Mouse (Mus musculus) retina, postnatal 1 day (tissue): ENCODE results near the gene Shc2.

Experiments
- DNase-seq: peaks from one replicate; pipeline ENCODE4 v3.0.0-alpha.2; 2012

Gene Shc2

DNA sequence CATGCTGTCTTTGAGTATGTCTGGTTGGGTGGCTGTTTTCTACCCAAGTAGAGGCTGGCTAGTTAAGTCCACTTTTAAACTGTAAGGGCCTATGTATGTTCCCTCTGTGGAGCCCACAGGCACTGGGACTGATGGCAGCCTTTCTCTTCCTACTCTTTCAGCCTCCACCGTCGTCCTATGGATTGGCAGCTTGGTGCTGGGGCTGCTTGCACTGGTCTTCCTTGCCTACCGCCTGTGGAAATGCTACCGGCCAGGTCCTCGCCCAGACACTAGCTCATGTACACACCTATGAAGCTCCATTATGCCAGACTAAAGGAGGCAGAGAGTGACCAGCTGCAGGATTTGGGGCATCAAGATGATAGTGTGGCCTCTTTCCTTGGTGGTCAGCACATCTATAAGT, 30.4 kb upstream of the Shc2 start:
- DNase-seq, result no peak

- no peak for DNase-seq
Observed at GRCm38 (mm10) chr10:79666493-79666892, 28.8 kb upstream of the Shc2 start.

DNA sequence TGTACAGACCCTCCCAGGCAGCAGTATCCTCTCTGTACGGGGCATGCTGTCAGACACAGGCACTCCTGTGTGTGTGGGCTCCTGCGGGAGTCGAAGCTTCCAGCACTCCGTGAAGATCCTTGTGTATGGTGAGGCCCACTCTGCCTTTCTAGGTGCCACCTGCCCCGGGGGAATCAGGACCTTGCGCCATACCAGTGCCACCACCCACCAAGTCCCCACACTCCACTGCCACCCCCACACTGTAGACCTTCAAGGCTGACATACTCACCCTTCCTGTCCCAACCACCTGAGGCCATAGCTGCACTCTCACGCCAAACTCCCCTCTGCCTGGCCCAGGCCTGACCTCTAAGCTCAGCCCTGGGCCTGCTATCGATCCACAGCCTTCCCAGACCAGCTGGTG, 27.3 kb upstream of the Shc2 start:
- DNase-seq, result no peak

DNA sequence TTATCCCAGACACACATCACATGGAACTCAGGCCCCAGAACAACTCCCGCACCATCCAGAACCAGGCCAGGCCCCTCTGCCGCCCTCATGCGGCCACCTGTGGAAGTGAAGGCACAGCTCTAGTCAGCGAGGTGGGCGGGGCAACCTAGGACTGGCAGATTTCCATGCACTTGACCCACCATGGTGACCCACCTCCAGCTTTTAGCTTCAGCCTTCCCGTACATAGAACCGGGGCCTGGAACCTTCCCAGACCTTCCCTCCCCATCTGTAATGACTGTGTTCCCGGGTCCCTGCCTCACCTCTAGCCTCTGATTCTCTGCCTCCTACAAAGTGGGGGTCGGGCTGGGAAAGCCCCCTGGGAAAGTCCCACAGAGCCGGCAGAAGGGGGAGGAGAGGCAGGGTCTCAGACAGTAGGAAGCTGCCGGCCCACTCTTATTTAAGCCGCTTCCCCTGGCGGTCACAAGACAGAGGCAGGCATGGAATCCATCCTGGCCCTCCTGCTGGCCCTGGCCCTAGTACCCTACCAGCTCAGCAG, 26.5 kb upstream of the Shc2 start, which contains the start of gene Madcam1:
Gene Madcam1 (plus strand): TSS at position 429 of the 535 bp plus-strand sequence.
- DNase-seq, result peak; percentile 80

DNA sequence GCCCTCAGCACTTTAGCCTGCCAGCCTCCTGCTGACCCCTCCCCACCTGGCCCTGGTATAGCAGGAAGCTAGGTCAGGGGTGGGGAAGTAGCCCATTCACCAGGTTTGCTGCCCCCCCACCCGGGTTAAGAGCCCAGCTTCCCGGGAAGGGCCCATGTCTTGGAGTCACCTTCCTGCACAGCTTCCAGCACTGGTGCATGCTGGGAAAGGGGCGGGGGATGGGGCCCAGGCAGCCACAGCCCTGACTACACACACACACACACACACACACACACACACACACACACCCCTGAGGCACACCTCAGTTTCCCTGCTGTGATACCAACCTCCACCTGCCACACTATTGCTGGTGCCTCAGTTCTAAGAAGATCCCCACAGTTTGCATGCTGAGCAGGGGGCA, 24.1 kb upstream of the Shc2 start:
- no peak for DNase-seq

GRCm38 (mm10) chr10:79660298-79660697, 22.6 kb upstream of the Shc2 start:
- DNase-seq, result peak; percentile 38

- DNase-seq, result no peak
Observed at GRCm38 (mm10) chr10:79658829-79659228, 21.1 kb upstream of the Shc2 start.

DNA sequence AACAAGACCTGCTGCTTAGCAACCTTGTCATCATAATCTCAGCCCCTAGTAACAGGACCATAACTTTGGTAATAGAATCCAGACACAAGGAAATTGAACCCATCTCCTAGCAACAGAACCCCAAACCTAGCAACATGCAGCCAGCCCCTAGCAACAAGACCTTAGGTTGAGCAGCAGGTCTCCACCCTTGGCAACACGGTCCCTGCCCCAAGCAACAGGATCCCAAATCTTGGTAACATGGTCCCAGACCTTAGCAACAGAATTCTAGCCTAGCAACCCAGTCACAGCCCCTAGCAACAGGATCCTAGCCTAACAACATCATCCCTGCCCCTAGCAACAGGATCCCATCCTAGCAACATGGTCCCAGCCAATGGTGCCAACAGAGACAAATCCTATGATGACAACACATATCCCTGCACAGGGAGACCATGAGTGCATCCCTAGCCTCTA, 17.3 kb upstream of the Shc2 start:
- DNase-seq, result peak; percentile 46

GRCm38 (mm10) chr10:79652789-79653188, 15.1 kb upstream of the Shc2 start:
- DNase-seq, result no peak

DNA sequence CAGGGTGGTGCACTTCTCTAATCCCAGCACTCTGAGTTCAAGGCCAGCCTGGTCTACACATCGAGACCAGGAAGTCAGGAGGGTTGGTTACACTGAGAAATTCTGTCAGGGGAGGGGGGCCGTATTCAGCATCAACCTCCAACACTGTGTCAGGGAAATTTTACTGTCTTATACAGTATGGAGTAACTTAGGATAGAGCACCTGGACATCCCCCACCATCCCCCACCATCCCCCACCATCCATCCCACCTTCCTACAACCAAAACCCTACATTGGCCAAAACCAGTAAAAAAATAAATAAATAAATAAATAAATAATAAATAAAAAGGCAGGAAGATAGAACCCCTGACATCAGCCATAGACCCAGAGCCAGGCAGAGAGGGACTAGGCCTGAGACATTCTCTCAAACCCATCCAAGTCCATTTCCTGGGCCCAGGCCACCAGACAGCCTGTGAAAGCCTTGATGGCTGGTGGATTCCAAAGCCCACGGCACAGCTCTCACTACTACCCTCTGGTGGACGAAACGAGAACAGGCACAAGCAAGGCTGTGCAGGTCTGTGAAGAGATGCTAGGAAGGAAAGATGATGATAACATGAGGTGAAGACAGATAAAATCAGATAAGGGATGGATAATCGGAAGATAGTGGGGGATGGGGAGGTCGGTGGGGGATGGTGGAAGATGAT, 11.5 kb upstream of the Shc2 start:
- peak; percentile 82 for DNase-seq

GRCm38 (mm10) chr10:79645711-79646110, 8.0 kb upstream of the Shc2 start, which contains the start of gene Odf3l2:
Gene Odf3l2 (minus strand): TSS chr10:79645738.
- no peak for DNase-seq

DNA sequence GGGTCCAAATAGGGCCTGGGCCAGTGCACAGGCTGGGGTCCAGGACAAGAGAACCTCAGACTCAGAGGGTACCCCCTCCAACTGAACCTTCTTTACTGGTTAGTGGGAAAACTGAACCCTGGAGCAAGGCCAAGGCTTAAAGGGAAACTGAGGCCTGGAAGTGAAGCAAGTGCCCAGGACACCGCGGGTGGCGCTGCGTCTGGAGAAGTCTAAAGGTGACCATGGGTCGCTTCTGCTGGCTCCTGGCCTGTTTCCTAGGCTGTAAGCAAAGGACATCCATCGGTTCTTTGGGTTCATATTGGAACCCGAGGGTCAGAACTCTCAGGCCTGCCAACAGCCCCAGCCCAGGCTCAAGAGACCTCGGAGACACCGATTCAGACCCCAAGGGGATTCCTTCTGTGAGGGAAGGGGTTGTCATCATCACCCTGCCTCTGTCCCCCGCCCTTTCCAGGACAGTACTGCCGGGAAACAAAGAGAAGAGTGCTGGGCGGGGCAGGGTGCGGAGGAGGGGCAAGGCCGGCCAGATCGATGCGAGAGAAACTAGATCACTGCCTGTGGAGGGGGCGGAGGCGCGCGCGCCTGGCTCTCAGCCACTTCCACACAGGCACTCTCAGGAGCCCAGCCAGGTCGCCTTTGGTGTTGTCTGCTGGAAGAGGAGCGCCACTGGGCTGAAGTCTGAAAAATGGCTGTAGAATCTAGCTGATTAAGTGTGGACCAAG, 927 bp upstream of the Shc2 start:
- peak; percentile 76 for DNase-seq

DNA sequence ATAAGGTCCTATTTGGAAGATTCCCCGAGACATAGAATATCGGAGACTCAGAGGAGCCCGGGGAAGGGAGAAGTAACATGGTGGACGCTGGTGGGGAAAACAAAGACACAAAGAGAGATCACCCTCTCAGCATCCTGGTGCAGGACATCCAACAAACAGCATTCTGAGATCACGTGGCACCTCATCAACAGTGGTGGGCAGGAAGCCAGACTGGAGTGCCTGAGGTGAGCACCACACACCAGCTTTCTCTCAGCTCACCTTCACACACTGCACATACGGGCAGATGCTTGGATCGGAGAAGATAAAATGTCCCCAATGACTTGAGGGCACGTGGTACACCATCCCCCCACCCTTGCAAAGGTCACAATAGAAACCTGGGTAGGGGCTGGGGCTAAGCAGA, 1.4 kb downstream of the Shc2 start:
- DNase-seq, result no peak

DNA sequence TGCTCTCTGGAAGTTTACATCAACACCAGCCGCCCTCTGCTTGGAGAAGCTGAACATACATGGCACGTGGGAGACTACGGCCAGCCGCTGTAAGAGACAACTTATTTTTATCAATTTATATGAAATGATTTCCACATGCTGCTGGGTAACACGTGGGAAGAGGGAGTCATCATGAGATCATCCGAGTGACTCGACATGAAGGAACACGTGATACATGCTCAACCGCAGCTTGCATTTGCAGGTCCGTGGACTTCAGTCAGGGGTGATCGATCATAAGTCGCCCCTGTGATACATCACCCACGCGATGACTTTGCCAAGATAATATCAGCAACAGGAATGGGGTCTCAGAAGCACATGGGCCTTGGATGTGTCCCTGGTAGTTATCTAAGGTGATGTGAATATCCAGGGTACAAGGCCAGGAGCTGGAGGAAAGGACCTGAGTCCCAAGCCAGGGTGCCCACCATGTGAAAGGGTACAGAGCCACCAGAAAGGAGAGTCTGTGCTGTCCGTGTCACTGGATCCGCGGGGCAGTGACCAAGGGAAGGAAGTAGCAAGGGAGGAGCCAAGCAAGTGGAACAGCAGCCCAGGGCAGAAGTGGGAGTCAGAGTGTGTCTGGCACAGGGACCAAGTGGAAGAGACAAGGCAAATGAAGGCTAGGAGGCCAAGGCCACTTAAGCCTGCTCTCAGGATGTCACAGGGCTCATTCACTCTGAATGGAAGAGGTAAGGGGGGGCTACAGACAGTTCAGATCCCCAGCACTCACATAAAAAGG, 4.5 kb downstream of the Shc2 start:
- DNase-seq, result no peak

DNA sequence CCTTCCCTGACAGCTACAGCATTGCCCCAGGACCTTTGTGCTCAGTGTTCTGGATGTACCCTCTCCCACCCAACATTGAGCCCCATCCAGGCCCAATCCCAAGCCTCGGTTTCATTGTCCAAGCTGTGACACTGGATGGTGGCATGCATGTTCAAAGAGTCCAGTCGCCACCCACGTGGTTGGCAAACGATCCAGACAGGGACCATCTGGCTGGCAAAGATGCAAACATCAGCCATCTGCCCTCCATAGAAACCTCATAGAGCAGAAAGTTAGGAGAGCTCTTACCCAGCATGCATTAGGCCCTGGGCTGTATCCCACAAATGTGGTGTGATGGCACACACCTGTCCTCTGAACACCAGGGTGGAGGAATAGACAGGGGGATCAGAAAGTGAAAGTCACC, 6.3 kb downstream of the Shc2 start:
- peak; percentile 61 for DNase-seq

DNA sequence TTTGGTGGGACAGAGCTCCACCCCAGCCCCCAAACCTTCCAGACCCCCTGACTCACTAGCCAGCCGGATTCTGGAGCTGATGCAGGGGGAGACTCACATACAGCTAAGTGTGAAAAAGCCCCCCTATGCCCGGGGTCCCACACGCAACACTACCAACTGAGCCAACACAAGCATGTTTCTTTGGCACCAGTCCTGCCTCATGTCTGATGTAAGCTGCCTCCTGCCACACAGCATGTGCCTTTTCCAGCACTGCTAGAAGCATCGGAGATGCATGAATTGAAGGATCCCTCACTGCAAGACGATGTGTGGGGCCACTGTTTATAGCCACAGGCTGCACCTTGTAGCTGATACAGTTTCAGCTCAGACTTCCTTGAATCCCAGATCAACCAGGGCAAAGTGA, 9.3 kb downstream of the Shc2 start:
- no peak for DNase-seq

DNA sequence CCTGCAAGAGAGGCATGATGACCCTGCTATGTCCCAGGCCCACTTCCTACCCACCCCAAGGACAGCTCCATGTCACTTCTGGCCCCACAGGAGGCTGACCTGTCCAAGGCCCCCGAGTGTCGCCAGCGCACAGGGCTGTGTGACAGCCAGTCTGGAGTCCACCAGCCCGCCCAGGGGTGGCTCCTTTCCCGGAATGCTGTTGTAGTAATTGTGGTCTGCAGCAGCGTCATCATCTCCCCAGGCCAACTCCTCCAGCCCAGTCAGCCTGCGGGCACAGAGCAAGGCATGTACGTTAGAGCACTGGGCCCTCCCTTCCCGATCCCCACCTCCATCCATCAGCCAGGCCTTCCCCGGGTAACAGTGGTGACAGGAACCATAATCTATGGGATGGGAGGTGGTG, 11.6 kb downstream of the Shc2 start:
- DNase-seq, result no peak

- peak; percentile 44 for DNase-seq
Observed at GRCm38 (mm10) chr10:79625398-79625797, 12.3 kb downstream of the Shc2 start.

DNA sequence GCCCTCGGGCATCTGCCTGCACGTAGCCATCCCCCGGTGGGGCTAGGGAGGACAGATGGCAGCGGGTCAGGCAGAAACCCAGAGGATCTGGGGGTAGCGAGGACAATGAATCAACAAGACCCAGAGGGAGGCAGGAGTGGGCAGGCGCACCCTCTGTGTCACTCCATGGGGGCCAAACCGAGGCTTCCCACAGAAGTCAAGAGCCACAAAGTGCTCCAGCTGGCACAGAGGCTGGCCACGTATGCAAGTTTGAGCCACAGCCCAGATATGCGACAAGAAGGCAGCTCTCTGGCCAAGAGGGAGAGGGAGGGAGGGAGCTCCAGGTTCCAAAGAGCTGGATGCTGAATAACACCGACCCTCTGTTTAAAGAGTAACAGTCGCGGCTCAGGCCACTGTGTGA, 13.8 kb downstream of the Shc2 start:
- DNase-seq, result no peak

DNA sequence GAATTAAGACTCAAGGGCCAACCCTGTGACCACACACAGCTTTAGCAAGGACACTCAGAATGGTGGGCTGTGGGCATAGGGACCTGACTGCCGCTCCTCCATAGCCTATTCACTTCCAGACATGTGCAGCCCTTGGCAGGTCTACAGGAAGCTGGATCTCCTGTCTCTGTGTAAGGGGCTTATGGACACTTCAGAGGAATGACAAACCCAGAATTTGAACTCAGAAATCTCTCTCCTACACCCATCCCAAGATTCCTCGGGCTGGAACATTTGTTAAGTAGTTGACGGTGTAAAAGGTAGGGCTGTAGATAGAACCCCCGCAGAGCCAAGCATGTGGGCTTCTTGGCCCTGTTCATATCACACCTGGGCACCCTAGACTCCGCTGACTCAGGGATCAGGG, 21.3 kb downstream of the Shc2 start:
- DNase-seq, result no peak

- DNase-seq, result peak; percentile 50
Observed at GRCm38 (mm10) chr10:79615860-79616259, 21.9 kb downstream of the Shc2 start.

DNA sequence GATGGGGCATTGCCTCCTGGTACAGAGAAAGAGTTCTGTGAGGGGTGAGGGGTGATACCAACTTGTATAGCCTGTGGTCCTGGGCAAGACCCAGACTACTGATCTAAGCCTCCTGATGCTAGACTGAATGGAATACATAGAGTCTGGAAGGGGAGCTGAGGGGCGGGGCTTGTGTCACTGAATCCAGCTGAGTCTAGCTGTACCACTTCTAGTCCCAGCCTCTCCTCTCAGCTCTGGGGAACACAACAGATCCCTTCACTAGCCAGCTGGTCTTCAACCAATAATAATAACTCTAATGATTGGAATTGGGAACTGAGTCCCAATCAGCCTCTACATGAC, 23.4 kb downstream of the Shc2 start:
- no peak for DNase-seq

- DNase-seq, result peak; percentile 90
Observed at GRCm38 (mm10) chr10:79613578-79614304, 24.0 kb downstream of the Shc2 start, which contains the start of gene C2cd4c. Gene C2cd4c (minus strand): TSS chr10:79614025.
